Mouse (Mus musculus) kidney, postnatal 4 days (tissue): ENCODE measurements around the gene Stk25.
"Not testable (repeated sequence)": the region's sequence is repeated elsewhere in the genome, so short reads cannot be mapped to it uniquely, and the experiment has no call there.

ENCODE experiments used
- DNase-seq, 2 experiments: peaks; one replicate each; pipeline ENCODE4 v3.0.0; 2021; ENCODE audit warnings: mixed read lengths in 2 of 2

Gene Stk25

DNA sequence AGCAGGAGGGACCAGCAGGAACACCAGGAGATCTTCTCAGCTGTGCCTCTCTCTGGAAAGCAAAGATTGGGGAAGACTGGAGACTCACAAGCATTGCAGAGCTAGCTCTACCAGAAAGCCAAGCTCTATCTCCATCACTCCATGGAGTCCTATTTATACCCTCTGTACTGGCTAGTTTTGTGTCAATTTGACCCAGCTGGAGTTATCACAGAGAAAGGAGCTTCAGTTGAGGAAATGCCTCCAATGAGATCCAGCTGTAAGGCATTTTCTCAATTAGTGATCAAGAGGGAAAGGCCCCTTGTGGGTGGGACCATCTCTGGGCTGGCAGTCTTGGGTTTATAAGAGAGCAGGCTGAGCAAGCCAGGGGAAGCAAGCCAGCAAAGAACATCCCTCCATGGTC, at the start of gene Stk25:
Gene Stk25 (minus strand): TSS at position 101 of the 400 bp plus-strand sequence.
- DNase-seq, result not testable (repeated sequence)

DNA sequence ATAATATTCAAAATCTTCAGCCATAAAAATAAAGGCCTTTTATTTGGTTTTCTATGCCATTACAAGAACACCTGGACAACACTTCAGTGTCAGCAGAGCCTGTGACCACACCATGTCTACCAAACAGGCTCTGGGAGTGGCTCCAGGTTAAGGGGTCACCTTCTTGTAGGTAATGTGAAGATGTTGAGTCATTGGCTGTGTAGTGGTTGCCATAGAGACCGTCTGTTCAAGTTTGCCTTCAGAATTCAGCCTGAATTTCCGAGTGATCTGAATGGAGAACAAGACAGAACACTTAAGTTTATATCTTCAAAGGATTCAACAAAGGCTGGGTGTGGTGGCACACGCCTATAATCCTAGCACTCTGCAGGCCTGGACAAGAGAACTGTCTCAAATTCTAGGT, 46.9 kb upstream of the Stk25 start:
- no peak for DNase-seq

DNA sequence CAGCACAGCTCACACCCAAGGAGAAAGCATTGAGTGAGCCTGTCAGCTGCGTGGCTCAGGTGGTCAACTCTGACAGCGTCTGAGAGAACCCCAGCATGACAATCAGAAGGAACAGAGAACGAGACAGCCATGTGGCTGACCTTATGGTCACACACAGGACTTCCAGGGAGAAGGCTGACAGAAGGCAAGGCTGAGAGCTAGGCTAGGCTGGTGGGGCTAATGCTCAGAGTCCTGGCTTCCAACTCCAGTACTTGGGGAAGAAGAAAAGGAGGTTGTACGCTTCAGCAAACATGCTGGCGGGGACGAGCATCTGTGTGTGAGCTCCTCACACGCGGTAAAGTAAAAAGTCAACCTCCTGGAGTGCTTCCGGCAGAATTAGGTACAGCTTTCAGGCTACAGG, 45.9 kb upstream of the Stk25 start:
- no peak for DNase-seq

DNA sequence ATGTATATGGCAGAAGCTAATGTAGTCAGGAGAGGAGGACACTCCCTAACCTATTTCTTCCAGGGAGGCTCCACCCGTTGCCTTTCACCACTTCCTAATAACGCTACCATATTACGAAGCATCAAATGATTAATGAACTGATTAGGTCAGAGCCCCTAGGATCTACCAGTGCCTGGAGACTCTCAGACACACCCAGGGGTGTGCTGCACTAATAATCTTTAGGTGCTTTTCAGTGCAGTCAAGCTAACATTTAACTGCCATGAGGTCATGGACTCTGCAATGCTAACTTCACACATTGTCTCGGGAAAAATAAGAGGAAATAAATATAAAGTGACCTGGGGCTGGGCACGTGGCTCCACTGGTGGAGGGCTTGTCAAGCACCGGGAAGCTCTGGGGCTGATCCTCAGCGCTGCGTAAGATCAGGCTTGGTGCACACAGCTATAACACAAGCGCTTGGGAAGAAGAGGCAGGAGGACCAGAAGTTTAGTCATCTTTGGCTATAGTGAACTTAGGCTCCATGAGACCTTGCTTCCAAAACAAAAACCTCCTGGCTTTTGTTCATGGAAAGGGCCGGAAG, 45.1 kb upstream of the Stk25 start:
- DNase-seq, result no peak

DNA sequence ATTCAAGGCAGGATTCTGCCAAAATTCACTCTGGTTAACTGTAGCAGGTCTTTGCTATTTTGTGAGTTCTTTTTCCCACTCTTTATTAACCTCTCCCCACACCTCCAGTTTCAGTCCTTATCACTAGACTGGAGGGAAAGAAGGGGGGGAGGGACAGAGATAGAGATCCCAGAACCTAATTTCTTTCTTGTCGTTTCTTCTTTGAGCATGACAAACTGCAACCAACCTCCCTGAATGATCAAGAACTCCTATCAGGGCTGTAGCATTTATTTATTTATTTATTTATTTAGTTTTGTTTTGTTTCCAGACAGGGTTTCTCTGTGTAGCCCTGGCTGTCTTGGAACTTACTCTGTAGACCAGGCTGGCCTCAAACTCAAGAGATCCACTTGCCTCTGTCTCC, 43.6 kb upstream of the Stk25 start:
- DNase-seq, result no peak

DNA sequence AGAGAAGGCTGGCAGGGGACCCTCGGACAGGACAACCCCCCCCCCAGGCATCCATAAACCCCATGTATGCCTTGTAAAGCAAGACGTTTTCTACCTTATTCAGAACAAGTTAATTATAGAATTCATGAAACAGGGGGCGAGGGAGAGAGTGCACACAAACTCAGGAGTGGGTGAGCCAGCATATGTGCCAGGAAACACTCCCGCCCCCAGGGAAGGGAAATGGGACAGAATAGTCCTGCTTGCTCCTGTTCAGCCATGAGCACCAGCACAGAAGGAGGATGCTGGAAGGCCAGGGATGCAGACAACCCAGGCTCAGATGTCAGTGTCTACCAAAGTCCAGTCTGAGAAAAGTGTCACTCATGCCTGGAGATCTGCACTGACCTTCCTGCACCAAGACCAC, 40.7 kb upstream of the Stk25 start:
- no peak for DNase-seq

DNA sequence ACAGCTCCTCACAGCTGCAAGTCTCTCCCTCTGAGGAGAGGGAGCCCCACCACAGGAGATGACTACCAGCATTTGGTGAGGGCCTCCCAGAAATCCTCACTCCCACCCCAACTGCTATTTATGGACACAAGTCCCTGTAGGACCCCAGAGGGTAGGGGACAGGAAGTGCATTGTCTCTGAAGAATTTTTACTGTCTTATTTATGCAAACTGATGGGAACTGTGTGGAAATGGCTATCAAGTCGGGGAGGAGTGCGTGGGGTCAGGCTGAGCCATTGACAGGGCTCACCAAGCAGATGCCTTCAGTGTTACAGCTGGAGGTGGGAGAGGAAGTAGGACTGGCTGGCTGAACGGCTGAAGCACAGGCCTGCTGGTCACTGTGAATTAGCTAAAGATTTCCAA, 38.9 kb upstream of the Stk25 start:
- peak; percentile 46 to 66 for DNase-seq

DNA sequence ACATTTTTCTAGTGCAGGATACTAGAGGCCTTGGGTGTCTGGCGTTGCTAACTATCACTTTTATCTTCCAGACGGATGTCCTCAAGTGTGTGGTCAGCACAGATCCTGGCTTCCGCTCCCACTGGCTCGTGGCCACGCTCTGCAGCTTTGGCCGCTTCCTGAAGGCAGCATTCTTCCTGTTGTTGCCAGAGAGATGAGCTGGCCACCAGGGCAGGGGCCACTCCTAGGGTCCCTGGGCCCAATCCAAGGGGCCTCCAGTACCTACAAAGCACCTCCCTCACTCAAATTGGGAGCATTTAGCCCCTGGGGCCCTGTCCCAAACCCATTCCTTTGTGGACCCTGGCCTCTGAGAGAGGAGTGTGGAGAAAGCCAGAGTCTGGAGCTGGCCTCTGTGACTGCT, 36.5 kb upstream of the Stk25 start:
- peak; percentile 78 to 87 for DNase-seq

DNA sequence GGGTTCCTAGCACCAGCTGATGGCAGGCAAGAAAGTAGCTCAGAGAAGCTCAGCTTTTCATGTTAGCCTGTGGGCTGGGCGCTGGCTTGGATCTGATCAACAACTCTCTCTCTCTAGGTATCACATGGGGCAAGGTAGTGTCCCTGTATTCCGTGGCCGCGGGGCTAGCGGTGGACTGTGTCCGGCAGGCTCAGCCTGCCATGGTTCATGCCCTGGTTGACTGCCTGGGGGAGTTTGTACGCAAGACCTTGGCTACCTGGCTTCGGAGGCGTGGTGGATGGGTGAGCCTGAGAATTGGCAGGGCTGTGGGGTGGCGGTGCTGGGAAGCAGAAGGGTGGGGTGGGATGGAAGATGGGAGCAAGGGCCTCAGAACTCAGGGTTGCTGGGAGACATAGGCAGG, 35.5 kb upstream of the Stk25 start:
- DNase-seq, result peak in 1 of 2 experiments; percentile 38

DNA sequence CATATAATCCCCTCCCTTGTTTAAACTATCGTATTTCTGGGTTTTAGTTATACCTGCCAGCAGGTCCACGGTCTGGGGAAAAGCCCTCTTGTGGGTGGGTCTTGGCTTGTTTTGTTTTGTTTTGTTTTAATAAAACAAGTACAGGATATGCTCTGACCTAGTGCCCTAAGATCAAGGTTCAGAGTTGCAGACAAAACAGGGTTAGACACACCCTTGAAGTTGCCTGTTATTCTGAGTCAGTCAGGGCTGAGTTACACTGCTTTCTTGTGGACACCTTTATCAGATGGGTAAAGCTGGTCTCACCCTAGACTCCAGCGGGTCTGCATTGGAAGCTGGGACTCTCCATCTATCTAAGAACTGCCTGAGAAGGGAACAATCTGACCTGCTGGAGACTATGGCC, 35.0 kb upstream of the Stk25 start:
- DNase-seq, result no peak

DNA sequence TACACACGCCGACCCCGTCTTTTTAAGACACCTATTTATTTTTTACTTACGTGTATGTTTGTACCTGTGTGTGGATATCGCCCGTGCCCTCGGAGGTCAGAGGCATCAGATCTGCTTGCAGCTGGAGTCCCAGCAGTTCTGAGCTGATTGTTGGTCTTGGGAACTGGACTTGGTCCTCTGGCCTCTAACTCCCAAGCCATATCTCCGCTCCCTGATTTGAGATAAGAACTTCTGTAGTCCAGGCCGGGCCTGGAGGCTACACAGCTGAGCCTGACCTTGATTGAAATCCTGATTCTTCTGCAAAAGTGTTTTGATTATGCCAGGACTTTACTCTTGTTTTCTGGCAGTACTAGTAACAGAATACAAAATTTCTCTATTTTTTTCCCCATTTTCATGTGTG, 34.3 kb upstream of the Stk25 start:
- DNase-seq, result no peak

DNA sequence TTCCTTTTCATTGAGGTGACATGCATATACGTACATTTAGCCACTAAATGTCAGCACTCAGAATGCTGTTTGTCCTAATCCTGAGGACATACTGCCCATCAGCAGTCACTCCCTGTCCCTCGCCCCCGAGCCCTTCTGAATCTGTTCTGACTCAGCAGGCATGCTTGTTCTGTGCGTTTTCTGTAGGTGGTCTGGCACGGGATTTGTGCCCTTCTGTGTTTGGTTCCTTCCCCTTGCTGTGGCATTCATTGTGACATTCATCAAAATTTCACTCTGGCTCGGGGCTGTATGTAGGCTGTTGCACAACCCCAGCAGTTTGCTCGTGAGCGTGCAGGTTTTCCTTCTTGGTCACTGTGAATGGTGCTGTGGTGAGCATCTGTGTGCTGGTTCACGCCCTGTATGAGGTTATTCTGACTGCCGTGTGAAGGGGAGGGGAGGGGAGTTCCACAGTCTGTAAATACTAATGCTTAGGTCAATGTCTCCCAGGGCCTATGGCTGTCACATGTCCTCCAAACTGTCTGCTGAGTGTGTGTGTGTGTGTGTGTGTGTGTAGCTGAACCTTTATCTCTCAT, 33.4 kb upstream of the Stk25 start:
- DNase-seq, result no peak

DNA sequence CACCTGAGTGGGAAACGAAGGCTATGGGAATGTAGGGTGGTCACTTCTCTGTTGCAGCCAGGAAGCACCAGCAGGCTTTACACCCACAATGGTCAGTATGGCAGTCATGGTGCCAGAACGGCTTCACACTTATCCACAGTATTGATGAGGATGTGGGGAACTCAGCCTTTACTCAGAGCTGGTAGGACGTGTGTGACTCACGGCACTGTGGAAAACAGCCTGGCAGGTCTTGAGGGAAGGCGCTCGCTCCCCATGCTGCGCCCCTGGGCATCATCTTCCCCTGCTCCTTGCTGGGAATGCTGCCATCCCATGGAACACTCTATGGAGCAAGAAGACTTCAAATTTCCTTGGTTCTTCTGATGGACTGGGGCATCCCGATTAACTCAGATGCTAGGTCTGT, 32.6 kb upstream of the Stk25 start:
- no peak for DNase-seq

DNA sequence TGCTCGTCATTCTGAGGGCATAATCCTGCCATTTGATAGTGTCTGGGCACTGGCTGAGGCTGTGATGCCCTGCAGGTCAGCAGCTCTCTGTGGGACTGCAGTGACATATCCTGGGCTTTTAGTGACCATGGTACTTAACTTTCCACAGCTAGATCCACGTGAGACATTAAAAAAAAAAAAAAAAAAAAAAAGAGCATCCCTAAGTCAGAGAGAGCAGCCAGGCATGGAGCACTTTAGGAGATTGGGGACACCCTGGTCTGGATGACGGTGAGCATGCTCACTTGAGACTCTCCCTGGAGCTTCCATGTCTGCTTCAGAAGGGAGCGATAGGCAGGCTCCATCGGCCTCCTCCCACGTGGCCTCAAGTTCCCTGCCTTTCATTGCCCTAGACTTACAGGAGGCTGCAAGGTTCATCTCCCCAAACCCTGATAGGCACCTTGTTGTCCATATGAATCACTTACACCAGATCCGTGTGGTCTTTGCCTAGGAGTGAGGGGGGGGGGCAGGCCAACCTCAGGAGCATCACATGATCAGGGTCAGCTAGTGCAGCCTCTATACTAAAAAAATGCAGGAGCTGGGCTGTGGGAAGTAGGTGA, 31.5 kb upstream of the Stk25 start:
- no peak for DNase-seq

DNA sequence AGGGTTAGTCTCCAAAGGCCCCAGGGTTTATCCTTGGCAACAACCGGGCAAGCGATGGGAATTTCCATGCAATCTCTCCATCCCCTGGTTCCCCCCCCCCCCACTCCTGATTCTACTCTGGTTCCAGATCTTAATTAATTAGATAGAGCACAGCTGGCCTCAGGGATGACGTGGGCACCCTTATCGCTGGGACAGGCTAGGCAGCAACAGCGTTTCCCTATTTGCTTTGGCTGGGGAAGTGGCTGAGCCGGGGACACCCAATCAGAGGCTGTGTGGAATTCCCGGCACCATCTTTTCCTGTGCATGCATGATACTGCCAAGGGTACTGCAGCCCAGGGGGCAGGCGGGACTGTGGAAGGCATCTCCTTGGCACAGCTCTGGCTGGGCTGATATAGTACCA, 29.7 kb upstream of the Stk25 start:
- DNase-seq, result peak; percentile 50 to 71

DNA sequence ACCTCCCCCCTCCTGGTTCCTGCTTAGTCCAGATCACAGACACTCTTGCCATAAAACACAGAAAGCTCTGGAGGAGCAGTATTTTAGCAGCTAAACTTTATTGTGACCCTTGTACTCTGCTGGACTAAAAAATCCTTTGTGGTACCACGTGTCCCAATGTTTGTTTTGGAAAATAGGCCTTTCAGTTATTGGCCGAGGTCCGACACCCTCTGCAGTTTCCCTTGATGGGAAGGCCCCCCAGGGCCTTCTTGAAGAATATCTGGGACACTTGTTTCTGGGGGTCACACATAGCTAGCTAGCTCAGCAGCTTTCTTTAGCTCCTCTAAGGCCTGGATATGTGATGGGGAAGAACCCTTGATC, 28.5 kb upstream of the Stk25 start:
- no peak for DNase-seq

DNA sequence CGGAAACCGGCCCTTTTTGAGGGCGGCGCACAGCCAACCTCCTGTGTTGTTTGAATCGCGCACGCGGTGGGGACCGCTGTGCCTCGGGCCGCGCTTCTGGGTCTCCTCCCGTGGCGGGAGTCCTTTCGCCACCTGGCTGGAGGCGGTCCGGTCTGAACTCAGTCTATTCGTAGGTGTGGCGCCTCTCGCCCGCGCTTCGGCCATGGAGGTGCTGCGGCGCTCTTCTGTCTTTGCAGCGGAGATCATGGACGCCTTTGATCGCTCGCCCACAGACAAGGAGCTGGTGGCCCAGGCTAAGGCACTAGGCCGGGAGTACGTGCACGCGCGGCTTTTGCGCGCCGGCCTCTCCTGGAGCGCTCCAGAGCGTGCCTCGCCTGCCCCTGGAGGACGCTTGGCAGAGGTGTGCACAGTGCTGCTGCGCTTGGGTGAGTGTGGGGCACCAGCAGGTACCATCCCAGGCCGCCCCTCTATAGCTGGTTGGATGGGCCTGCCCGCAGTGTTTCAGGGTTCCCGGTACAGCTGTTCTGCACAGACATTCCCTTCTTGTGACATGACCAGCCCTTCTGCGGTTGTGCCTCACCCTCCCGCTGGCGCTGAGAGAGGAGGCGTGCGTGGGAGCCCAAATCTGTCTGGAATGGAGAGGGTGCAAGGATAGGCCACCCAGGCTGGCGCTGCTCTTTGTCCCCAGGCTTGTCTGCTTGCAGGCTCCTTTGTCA, 27.9 kb upstream of the Stk25 start:
- DNase-seq, result peak; percentile 83 to 92

DNA sequence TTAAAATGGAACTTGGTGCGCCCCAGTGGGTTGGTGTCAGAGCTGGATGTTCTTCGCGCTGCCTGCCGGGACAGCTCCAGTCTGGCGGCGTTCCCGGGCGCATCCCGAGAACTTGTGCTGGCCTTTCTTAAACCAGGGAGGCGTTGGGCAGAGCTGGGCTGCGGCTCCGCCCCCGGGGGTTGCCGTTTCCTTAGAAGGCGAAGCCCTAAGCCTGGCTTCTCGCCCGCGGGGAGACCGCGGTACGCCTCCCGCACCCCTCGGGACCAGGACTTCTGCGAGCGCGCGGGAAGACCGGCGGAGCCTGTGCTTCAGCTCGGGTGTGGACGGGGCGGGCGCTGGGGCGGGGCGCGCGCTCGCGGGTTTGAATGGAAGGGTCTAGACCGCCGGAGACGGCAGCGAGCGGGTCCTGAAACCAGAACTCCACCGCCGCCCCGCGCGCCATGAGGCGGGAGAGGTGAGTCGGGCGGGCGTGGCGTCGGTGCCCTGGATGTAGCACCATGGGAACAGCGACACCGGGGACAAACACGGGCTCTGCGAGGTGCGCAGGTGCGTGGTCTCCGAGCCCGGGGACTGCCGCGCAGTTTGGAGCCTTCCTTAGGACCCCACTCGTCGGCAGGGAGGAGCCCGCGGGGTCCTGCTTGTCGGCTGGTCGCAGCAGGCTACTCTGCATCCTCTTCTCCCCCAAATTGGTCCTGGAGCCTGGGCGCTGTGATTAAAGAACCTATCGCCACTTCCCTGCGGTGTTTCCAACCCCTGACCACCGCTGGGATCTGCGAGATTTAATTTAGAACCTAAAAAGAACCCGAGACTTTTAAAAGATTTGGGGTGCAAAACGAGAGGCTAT, 27.2 kb upstream of the Stk25 start, which contains the start of gene Bok:
Gene Bok (plus strand): TSS at position 260 of the 844 bp plus-strand sequence.
- peak; percentile 92 to 94 for DNase-seq

DNA sequence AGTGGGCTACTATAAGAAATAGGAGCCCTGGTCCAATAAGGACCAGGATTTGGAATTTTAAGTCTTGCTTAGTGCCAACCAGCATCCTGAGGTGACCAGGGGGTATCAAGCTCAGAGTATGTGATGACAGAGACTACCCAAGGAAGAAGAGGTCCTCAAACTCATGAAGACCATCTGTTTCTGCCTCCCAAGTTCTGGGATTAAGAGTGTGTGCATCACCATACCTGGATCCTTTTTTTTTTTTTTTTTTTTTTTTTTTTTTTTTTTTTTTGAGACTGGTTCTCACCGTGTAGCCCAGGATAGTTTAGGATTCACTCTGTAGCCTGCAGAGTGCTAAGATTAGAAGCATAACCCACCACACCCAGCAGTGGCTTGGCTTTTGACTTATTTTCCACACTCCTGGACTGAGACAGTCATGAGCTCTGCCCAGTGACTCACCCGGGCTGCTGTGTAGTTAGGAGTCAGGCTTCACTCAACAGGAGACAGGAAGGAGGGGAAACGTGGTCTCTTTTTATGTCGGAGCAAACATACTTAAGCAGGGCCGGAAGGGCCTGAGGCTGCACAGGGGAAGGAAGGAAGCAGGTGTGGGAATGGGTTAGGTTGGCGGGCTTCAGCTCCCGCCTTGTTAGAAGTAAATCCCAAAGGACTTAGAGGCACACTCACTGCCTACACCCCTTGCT, 21.6 kb upstream of the Stk25 start:
- DNase-seq, result peak; percentile 28 to 47

DNA sequence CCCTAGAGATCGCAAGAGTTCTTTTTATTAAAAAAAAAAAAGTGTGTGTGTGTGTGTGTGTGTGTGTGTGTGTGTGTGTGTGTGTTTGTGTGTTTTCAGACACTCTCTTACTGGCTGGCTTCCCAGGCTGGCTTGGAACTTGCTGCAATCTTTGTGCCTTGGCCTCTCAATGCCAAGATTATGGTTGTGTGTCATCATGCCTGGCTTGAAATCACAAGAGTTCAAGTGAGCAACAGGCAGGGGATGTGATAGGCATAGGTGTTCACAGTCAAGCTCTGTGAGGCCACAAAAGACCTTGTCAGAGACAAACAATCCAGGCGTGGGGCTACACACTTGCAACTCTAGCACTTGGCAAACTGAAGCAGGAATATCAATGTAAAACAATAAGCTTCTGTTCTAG, 19.9 kb upstream of the Stk25 start:
- peak in 1 of 2 experiments; percentile 44 for DNase-seq

DNA sequence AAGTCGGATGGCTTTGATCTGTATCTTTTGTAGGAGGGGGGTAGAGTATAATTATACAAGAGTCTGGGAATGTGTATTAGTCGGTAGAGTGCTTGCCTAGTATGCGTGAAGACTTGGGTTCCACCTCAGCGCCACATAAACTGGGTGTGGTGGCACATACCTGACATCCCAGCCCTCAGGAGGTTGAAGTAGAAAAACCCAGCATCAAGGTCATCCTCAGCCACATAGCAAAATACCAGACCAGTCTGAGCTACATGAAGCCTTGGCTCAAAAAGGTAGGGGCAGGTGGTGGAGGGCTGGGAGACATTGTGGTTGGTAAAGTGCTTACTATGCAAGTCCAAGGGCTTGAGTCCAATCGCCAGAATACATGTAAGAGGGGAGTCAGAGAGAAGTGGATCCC, 14.2 kb upstream of the Stk25 start:
- peak in 1 of 2 experiments; percentile 40 for DNase-seq

DNA sequence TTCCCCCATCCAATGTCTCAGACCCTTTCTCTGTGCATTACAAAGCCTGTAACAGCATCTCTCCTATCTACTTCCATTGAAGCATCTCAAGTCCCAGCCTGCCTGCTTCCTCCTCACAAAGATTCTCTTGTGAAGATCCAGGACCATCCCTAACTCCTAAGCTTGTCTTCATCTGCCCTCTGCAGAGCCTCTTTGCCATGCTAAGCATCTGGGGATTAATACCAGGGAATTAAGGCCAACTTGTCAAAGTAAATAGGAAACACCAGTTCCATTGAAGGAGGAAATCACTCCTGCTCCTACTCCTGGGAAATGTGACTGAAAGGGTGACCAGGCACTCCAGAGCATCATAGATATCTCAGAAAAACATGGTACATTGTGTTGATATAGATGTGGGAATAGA, 11.5 kb upstream of the Stk25 start:
- DNase-seq, result no peak
